Mouse (Mus musculus): ENCODE results near the gene Mybbp1a. TPM values are rescaled to one million over a fixed set of nuclear protein-coding genes. Genes with fewer than 3 reads are reported as not detected.

Mybbp1a gene
- polyA plus RNA-seq, 1 experiment from 2014 or later, result 136 TPM

GRCm38 (mm10) chr11:72474926-72475325 is 33.8 kb downstream of the Mybbp1a start:
- Histone ChIP-seq H3K4me2 (replicated peaks) (no peak overlapping the region), H3K9me3 (no peaks in the 10 kb centered on the region), H3K4me1 (peaks cover 8% of the 10 kb centered on the region; the same call in 1 of the 2 replicates), H3K27me3 (no peaks in the 10 kb centered on the region), H3K27ac (replicated peaks) (no peak overlapping the region), H3K36me3 (0 out of 2 replicates have a peak, but pooled peaks cover 4% of the 10 kb centered on the region), H3K9ac (replicated peaks) (no peak overlapping the region), H3K4me3 (no peak overlapping the region)
- WGBS, result 73% methylated on average over 3 of the region's 3 CpGs
- ATAC-seq (ENCODE audit: low FRiP score, low read depth), result no peak

DNA sequence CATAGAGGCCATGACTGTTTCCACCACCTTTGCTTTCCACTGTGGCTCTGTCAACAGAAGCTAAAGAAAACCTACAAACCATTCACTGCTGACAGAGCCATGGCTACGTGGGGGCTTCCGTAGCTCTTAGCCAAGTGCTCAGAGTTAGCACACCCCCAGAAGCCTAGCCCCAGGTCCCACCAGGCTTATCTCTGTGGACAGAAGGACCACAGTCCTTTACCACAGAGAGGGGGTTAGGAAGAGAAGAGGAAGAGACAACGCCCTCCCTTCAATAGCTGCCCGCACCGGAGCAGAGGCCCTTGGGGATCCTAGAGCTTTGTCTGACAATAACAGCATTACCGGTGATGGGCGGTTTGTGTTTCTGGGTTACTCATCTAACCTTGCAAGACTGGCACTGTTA is 34.3 kb downstream of the Mybbp1a start:
- Histone ChIP-seq H3K4me3 (no peak overlapping the region), H3K4me2 (replicated peaks) (no peak overlapping the region), H3K27ac (replicated peaks) (no peak overlapping the region), H3K27me3 (no peaks in the 10 kb centered on the region), H3K9ac (replicated peaks) (no peak overlapping the region), H3K4me1 (peaks cover 8% of the 10 kb centered on the region; the same call in 1 of the 2 replicates), H3K36me3 (0 out of 2 replicates have a peak, but pooled peaks cover 4% of the 10 kb centered on the region), H3K9me3 (no peaks in the 10 kb centered on the region)
- ATAC-seq (ENCODE audit: low FRiP score, low read depth), result no peak
- 77% methylated on average over 7 of the region's 7 CpGs for WGBS

- Histone ChIP-seq H3K4me1 (peaks cover 8% of the 10 kb centered on the region; the same call in 1 of the 2 replicates), H3K27me3 (no peaks in the 10 kb centered on the region), H3K9me3 (no peaks in the 10 kb centered on the region), H3K36me3 (0 out of 2 replicates have a peak, but pooled peaks cover 4% of the 10 kb centered on the region), H3K4me3 (no peak overlapping the region), H3K9ac (replicated peaks) (no peak overlapping the region), H3K4me2 (replicated peaks) (no peak overlapping the region), H3K27ac (replicated peaks) (no peak overlapping the region)
- no peak for ATAC-seq (ENCODE audit: low FRiP score, low read depth)
- WGBS, result 83% methylated on average over 7 of the region's 7 CpGs
Observed at GRCm38 (mm10) chr11:72476074-72476625, 35.0 kb downstream of the Mybbp1a start.

DNA sequence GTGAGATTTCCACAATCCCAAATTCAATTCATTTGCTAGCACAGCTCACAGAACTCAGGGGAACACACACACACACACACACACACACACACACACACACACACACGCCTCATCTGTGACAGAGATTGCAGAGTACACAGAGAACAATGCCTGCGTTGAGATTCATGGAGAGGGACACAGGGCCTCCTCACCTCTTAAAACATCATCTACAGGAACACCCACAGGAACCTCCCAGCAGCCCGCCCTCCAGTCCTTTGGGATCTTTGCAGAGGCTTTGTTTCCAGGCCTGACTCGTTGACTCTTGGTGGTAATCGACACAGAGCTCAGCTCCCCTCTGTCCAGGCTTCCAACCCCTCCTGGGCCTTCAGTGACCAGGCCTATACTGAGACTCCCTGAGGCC is 36.0 kb downstream of the Mybbp1a start:
- Histone ChIP-seq H3K27ac (replicated peaks) (0 out of 2 replicates have a peak overlapping the region, but pooled peaks have one; percentile 12), H3K4me1 (peaks cover 8% of the 10 kb centered on the region; the same call in 1 of the 2 replicates), H3K36me3 (0 out of 2 replicates have a peak, but pooled peaks cover 4% of the 10 kb centered on the region), H3K27me3 (no peaks in the 10 kb centered on the region), H3K4me2 (replicated peaks) (no peak overlapping the region), H3K9ac (replicated peaks) (no peak overlapping the region), H3K9me3 (no peaks in the 10 kb centered on the region), H3K4me3 (no peak overlapping the region)
- WGBS, result 44% methylated on average over 5 of the region's 5 CpGs
- ATAC-seq (ENCODE audit: low FRiP score, low read depth), result no peak

DNA sequence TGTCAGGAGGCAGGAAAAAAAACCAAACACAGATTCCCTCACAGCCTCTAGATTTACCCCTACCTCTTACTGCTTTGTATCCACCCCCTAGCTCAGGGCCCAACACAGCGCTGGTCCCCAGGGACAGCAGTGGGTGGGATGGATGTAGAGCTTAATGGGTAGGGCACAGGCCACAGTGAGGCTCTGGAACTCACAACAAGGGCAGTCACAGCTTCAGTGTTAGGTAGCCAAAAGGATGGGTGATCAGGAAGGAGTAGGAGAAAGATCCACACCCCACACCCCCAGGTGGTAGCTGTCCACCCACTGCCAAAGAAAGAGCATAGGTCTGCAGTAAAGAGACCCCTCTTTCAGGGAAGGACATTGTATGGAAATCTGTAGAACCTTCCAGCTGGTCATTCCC is 36.5 kb downstream of the Mybbp1a start:
- peaks cover 8% of the 10 kb centered on the region; the same call in 1 of the 2 replicates for H3K4me1 ChIP-seq
- 78% methylated on average over 1 of the region's 1 CpGs for WGBS
- H3K4me2 ChIP-seq (replicated peaks), result no peak overlapping the region
- 0 out of 2 replicates have a peak overlapping the region, but pooled peaks have one; percentile 3 for H3K27ac ChIP-seq (replicated peaks)
- H3K27me3 ChIP-seq, result no peaks in the 10 kb centered on the region
- ATAC-seq (ENCODE audit: low FRiP score, low read depth), result no peak
- H3K9me3 ChIP-seq, result no peaks in the 10 kb centered on the region
- H3K9ac ChIP-seq (replicated peaks), result no peak overlapping the region
- 0 out of 2 replicates have a peak, but pooled peaks cover 4% of the 10 kb centered on the region for H3K36me3 ChIP-seq
- H3K4me3 ChIP-seq, result no peak overlapping the region

DNA sequence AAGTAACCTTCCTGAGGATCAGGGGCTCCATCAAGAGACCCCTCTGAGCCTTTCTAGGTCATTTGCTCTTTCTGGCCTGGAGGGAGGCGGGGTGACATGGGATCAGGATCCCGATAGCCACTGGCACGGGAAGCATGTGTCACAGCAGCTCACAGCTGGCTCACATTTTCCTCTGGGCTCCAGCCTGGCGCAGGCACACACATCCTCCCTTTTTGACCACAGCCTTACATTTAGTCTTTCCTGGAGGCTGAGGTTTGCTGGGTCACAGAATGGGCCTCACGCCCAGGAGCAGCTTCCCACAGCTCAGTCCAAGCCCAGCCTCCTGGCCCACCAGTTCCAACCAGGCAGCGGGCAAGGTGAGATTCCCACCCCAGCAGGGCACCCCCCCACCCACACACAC is 37.1 kb downstream of the Mybbp1a start:
- no peak overlapping the region for H3K9ac ChIP-seq (replicated peaks)
- H3K27ac ChIP-seq (replicated peaks), result 0 out of 2 replicates have a peak overlapping the region, but pooled peaks have one; percentile 3
- H3K4me2 ChIP-seq (replicated peaks), result no peak overlapping the region
- WGBS, result 73% methylated on average over 6 of the region's 6 CpGs
- no peak overlapping the region for H3K4me3 ChIP-seq
- H3K27me3 ChIP-seq, result no peaks in the 10 kb centered on the region
- ATAC-seq (ENCODE audit: low FRiP score, low read depth), result no peak
- H3K9me3 ChIP-seq, result no peaks in the 10 kb centered on the region
- H3K36me3 ChIP-seq, result 0 out of 2 replicates have a peak, but pooled peaks cover 4% of the 10 kb centered on the region
- peaks cover 8% of the 10 kb centered on the region; the same call in 1 of the 2 replicates for H3K4me1 ChIP-seq

- Histone ChIP-seq H3K9me3 (no peaks in the 10 kb centered on the region), H3K36me3 (no peaks in the 10 kb centered on the region), H3K4me2 (replicated peaks) (no peak overlapping the region), H3K27ac (replicated peaks) (no peak overlapping the region), H3K9ac (replicated peaks) (no peak overlapping the region), H3K4me3 (no peak overlapping the region), H3K27me3 (no peaks in the 10 kb centered on the region), H3K4me1 (peaks cover 8% of the 10 kb centered on the region; the same call in 1 of the 2 replicates)
- no peak for ATAC-seq (ENCODE audit: low FRiP score, low read depth)
- WGBS, result 84% methylated on average over 2 of the region's 2 CpGs
Observed at GRCm38 (mm10) chr11:72479499-72479898, 38.3 kb downstream of the Mybbp1a start.

- Histone ChIP-seq H3K9me3 (no peaks in the 10 kb centered on the region), H3K27ac (replicated peaks) (no peak overlapping the region), H3K27me3 (0 out of 2 replicates have a peak, but pooled peaks cover under 1% of the 10 kb centered on the region), H3K9ac (replicated peaks) (no peak overlapping the region), H3K4me1 (peaks cover 8% of the 10 kb centered on the region; the same call in 1 of the 2 replicates), H3K4me3 (no peak overlapping the region), H3K36me3 (no peaks in the 10 kb centered on the region), H3K4me2 (replicated peaks) (no peak overlapping the region)
- no peak for ATAC-seq (ENCODE audit: low FRiP score, low read depth)
- WGBS, result 85% methylated on average over 5 of the region's 5 CpGs
Observed at GRCm38 (mm10) chr11:72481313-72481712, 40.2 kb downstream of the Mybbp1a start.

- Histone ChIP-seq H3K4me1 (peaks cover 8% of the 10 kb centered on the region; the same call in 1 of the 2 replicates), H3K36me3 (no peaks in the 10 kb centered on the region), H3K4me3 (no peak overlapping the region), H3K9ac (replicated peaks) (no peak overlapping the region; the same call in 1 of the 2 replicates), H3K27me3 (peaks cover 7% of the 10 kb centered on the region), H3K27ac (replicated peaks) (no peak overlapping the region), H3K9me3 (no peaks in the 10 kb centered on the region), H3K4me2 (replicated peaks) (no peak overlapping the region)
- WGBS, result 83% methylated on average over 4 of the region's 4 CpGs
- ATAC-seq (ENCODE audit: low FRiP score, low read depth), result no peak
Observed at GRCm38 (mm10) chr11:72481952-72482351, 40.8 kb downstream of the Mybbp1a start.

- no peak overlapping the region for H3K4me2 ChIP-seq (replicated peaks)
- H3K9me3 ChIP-seq, result no peaks in the 10 kb centered on the region
- peaks cover 32% of the 10 kb centered on the region for H3K27me3 ChIP-seq
- H3K4me1 ChIP-seq, result peaks cover 19% of the 10 kb centered on the region
- no peak overlapping the region for H3K9ac ChIP-seq (replicated peaks)
- ATAC-seq (ENCODE audit: low FRiP score, low read depth), result no peak
- H3K36me3 ChIP-seq, result no peaks in the 10 kb centered on the region
- no peak overlapping the region for H3K27ac ChIP-seq (replicated peaks)
- no peak overlapping the region for H3K4me3 ChIP-seq
- 79% methylated on average over 6 of the region's 6 CpGs for WGBS
Observed at GRCm38 (mm10) chr11:72484549-72484948, 43.4 kb downstream of the Mybbp1a start.

DNA sequence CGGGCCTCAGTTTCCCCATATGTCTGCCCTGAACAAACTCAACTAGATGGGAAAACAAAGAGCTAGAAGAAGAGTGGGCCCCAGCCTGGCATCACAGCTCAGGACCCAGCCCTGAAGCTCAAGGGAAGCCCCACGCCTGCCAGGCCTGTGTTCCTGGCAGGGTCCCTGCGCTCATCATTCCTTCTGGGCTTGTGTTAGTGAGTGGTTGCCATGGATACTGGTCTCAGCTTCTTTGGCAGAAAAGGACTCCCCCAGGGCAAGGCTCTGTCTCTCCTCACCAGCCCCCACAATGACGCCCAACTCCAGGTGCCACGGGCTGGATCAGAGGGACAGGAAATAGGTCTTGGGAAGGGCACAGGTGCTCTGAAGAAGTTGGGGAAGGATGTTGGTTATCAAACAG is 44.0 kb downstream of the Mybbp1a start:
- Histone ChIP-seq H3K9ac (replicated peaks) (no peak overlapping the region), H3K9me3 (no peaks in the 10 kb centered on the region), H3K36me3 (no peaks in the 10 kb centered on the region), H3K27ac (replicated peaks) (no peak overlapping the region), H3K27me3 (peaks cover 35% of the 10 kb centered on the region), H3K4me1 (peaks cover 23% of the 10 kb centered on the region), H3K4me2 (replicated peaks) (no peak overlapping the region), H3K4me3 (no peak overlapping the region)
- 49% methylated on average over 5 of the region's 5 CpGs for WGBS
- no peak for ATAC-seq (ENCODE audit: low FRiP score, low read depth)

- Histone ChIP-seq H3K36me3 (no peaks in the 10 kb centered on the region), H3K27me3 (peaks cover 41% of the 10 kb centered on the region), H3K4me3 (no peak overlapping the region), H3K27ac (replicated peaks) (no peak overlapping the region), H3K4me2 (replicated peaks) (no peak overlapping the region), H3K9me3 (no peaks in the 10 kb centered on the region), H3K9ac (replicated peaks) (no peak overlapping the region), H3K4me1 (peaks cover 23% of the 10 kb centered on the region)
- ATAC-seq (ENCODE audit: low FRiP score, low read depth), result no peak
- WGBS, result 73% methylated on average over 11 of the region's 11 CpGs
Observed at GRCm38 (mm10) chr11:72485960-72486359, 44.8 kb downstream of the Mybbp1a start.
